Comparison of ENCODE assay signal across 25 mouse cellular contexts in genomic region chr8:115683309-115683708, GRCm38 (mm10).
"Had no signal": no experiment of that assay in that cellular context is flagged by ENCODE, and none has a peak within 500 bp of the region (broad histone marks: within the 10 kb centered on the region; RNA-seq: fewer than 3 reads in every experiment).

No protein-coding gene starts in this region.

- H3K9ac ChIP-seq: limb, embryonic 13.5 days; liver, embryonic 12.5 days; liver, embryonic 15.5 days; lung, embryonic 15.5 days; neural tube, embryonic 12.5 days; neural tube, embryonic 15.5 days had no signal

- DNase-seq: kidney, adult 2 months; kidney, postnatal 25 days; layer of hippocampus, adult 9-11 months; liver; lung, adult 18-20 months; lung, postnatal 10 days; lung, postnatal 36 days; right cerebral cortex, adult 18-20 months; right cerebral cortex, postnatal 14 days; right cerebral cortex, postnatal 4 days; thymus, adult 2 months; thymus, postnatal 14 days; thymus, postnatal 4 days had no signal

- H3K4me1 ChIP-seq: liver, embryonic 12.5 days; liver, embryonic 15.5 days; lung, embryonic 15.5 days; megakaryocyte, embryonic 14.5 days; neural tube, embryonic 12.5 days had no signal

- H3K9me3 ChIP-seq: limb, embryonic 10.5 days; limb, embryonic 13.5 days; liver, embryonic 12.5 days; liver, embryonic 15.5 days; lung, embryonic 15.5 days; megakaryocyte, embryonic 14.5 days; neural tube, embryonic 12.5 days; neural tube, embryonic 15.5 days had no signal

- H3K27ac ChIP-seq: kidney, postnatal 0 days; layer of hippocampus, adult 2 months; limb, embryonic 10.5 days; limb, embryonic 13.5 days; liver, embryonic 12.5 days; liver, embryonic 15.5 days; lung, embryonic 15.5 days; neural tube, embryonic 12.5 days; neural tube, embryonic 15.5 days; stomach, postnatal 0 days had no signal

- H3K36me3 ChIP-seq: limb, embryonic 10.5 days; limb, embryonic 13.5 days; liver, embryonic 12.5 days; liver, embryonic 15.5 days; lung, embryonic 15.5 days; neural tube, embryonic 12.5 days; neural tube, embryonic 15.5 days had no signal

- ATAC-seq: intestine, postnatal 0 days; liver, embryonic 12.5 days had no signal

- H3K27me3 ChIP-seq: liver, embryonic 12.5 days; liver, embryonic 15.5 days; lung, embryonic 15.5 days; megakaryocyte, embryonic 14.5 days; neural tube, embryonic 12.5 days; neural tube, embryonic 15.5 days had no signal

- H3K4me3 ChIP-seq: layer of hippocampus, adult 2 months; limb, embryonic 10.5 days; limb, embryonic 13.5 days; liver, embryonic 12.5 days; liver, embryonic 15.5 days; lung, embryonic 15.5 days; megakaryocyte, embryonic 14.5 days; neural tube, embryonic 12.5 days; neural tube, embryonic 15.5 days had no signal

- H3K4me2 ChIP-seq: limb, embryonic 13.5 days; liver, embryonic 12.5 days; liver, embryonic 15.5 days; lung, embryonic 15.5 days; neural tube, embryonic 12.5 days; neural tube, embryonic 15.5 days had no signal
